In the genomic region with DNA sequence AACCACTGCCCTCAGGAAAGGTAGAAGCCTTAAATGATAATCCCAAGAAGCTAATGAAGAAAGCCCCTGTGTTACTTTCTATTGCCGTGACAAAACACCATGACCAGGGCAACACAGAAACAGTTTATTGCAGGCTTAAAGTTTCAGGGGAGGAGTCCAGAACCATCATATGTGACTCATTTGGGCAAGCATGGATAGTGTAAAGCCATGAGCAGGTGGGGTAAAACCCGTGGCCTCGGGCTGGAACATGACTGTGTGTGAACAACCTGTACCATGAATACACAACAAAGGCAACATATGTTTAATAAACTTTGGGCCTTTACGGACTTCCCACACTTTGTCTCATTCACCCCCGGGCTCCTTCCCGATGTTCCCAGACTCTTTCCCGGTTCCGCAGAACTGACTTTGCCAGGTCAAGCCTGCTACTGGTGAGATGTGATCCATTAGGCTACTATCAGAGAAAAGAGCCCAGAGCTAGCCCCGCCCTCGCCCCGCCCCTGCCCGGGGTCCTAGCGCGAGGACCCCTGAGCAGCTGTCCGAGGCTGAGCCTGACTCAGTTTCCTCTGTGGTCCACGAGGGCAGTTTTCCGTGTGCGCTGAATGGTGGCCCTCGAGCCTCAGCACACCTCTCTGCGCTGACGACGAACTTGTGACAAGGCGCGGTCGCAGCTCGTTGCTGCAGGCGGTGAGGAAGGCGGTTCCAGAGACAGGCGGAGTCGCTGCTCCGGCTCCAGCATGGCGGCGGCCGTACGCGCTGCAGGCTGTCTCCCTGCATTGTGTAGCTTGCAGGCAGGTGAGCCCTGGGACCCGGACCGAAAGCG, we compare ENCODE assay signal across 8 mouse cellular contexts. TPM values are rescaled to one million over a fixed set of nuclear protein-coding genes. Genes with fewer than 3 reads are reported as not detected.
A peak's percentile ranks its signal among the peaks of the same experiment; 100 is the strongest.
DNase-seq lines count a peak whose midpoint lies in the region; ATAC-seq lines count a peak whose summit lies in the region.

A gene (minus strand): TSS at position 401 of the 820 bp plus-strand sequence.
A gene (plus strand): TSS at position 529 of the 820 bp plus-strand sequence.

- intact Hi-C loops in gastrocnemius, postnatal 14 days (cut with DNase I; ENCODE audit: low total_unique reads), result no loop called here
- intact Hi-C loops in left cerebral cortex, postnatal 10 days (cut with DNase I), result no loop called here

- ATAC-seq in inflammation-experienced regulatory T-cells, adult 6 months, result peak; percentile 45
- peak; percentile 74 for ATAC-seq in megakaryocyte-erythroid progenitor cell, adult 5-6 weeks (replicated peaks; ENCODE audit: low FRiP score, low TSS enrichment, poor library complexity, severe bottlenecking)

- DNase-seq in adrenal gland, adult (ENCODE audit: inconsistent age in 2 of 2, low spot score in 1 of 2), result peak; percentile 85 to 97
- DNase-seq in embryo, embryonic 10.5 days (ENCODE audit: low spot score), result peak; percentile 86
- DNase-seq in gastrocnemius, postnatal 14 days, result peak; percentile 83
- DNase-seq in left cerebral cortex, postnatal 10 days (ENCODE audit: extremely low spot score in 1 of 2, low spot score in 2 of 2), result peak; percentile 57 to 90
- peak; percentile 85 for DNase-seq in right cerebral cortex, postnatal 25 days
- DNase-seq in urinary bladder, postnatal 4 days (ENCODE audit: low spot score in 2 of 2), result peak; percentile 80 to 84

RNA-seq across cellular contexts. Expression of the first gene that starts in this region (rescaled TPM):
- 1 to 10 TPM; 1.3 to 2.5 TPM for total RNA-seq in gastrocnemius, postnatal 14 days (2021)
- polyA plus RNA-seq in inflammation-experienced regulatory T-cells, adult 6 months (2017; shearing (Covaris generic)), result 1 to 10 TPM in 2 of 3 experiments, under 1 TPM in 1; 0.92 to 3.0 (median 2.4) TPM
- total RNA-seq in left cerebral cortex, postnatal 10 days (2021), result 1 to 10 TPM; 8.0 to 9.3 TPM
- 4.5 and 6.5 TPM in 2 replicates for total RNA-seq in megakaryocyte-erythroid progenitor cell, adult 5-6 weeks (2014; fragmentation: Nextera tagmentation)
- 4.5 and 6.2 TPM in 2 replicates for total RNA-seq in megakaryocyte-erythroid progenitor cell, adult 5-6 weeks (2017)

RNA-seq across cellular contexts. Expression of the second gene that starts in this region (rescaled TPM):
- total RNA-seq in gastrocnemius, postnatal 14 days (2021), result 10 to 100 TPM; 85.2 to 98.4 TPM
- 100 to 1,000 TPM; 107 to 152 (median 144) TPM for polyA plus RNA-seq in inflammation-experienced regulatory T-cells, adult 6 months (2017; shearing (Covaris generic))
- 10 to 100 TPM; 90.7 to 100.0 TPM for total RNA-seq in left cerebral cortex, postnatal 10 days (2021)
- 74.2 and 98.4 TPM in 2 replicates for total RNA-seq in megakaryocyte-erythroid progenitor cell, adult 5-6 weeks (2014; fragmentation: Nextera tagmentation)
- 164 and 215 TPM in 2 replicates for total RNA-seq in megakaryocyte-erythroid progenitor cell, adult 5-6 weeks (2017)

Comparison
In these comparisons a context has a peak if more than half of its experiments do, and no peak if none do; other contexts are left out.
1. Peak in every context shown above with its lines: DNase-seq and ATAC-seq.